Mouse (Mus musculus): ENCODE measurements around the gene Fam13a. TPM values are rescaled to one million over a fixed set of nuclear protein-coding genes. Genes with fewer than 3 reads are reported as not detected.

Gene Fam13a
- polyA plus RNA-seq, 1 experiment from 2014 or later, result 10.4 TPM

- Histone ChIP-seq H3K36me3 (ENCODE audit: control insufficient read depth, insufficient read depth) (no peaks in the 10 kb centered on the region), H3K4me3 (replicated peaks; ENCODE audit: low read length) (no peak overlapping the region), H3K9me3 (ENCODE audit: control insufficient read depth, low read length) (no peaks in the 10 kb centered on the region), H3K9ac (replicated peaks; ENCODE audit: low read depth, low read length) (no peak overlapping the region), H3K27me3 (replicated peaks; ENCODE audit: control insufficient read depth, insufficient read depth, low read length) (no peaks in the 10 kb centered on the region), H3K27ac (ENCODE audit: low read length) (no peak overlapping the region), H3K4me2 (ENCODE audit: low read length) (no peak overlapping the region), H3K4me1 (replicated peaks; ENCODE audit: control insufficient read depth, insufficient read depth, low read length) (no peaks in the 10 kb centered on the region)
- WGBS, result 91% methylated on average over 2 of the region's 2 CpGs
- ATAC-seq, result no peak
Measured at GRCm38 (mm10) chr6:59030667-59031066, 6.3 kb upstream of the Fam13a start.

GRCm38 (mm10) chr6:59030037-59030436, 5.7 kb upstream of the Fam13a start:
- H3K27me3 ChIP-seq (replicated peaks; ENCODE audit: control insufficient read depth, insufficient read depth, low read length), result no peaks in the 10 kb centered on the region
- no peaks in the 10 kb centered on the region for H3K36me3 ChIP-seq (ENCODE audit: control insufficient read depth, insufficient read depth)
- no peak for ATAC-seq
- H3K9ac ChIP-seq (replicated peaks; ENCODE audit: low read depth, low read length), result no peak overlapping the region
- H3K27ac ChIP-seq (ENCODE audit: low read length), result no peak overlapping the region
- no peak overlapping the region for H3K4me3 ChIP-seq (replicated peaks; ENCODE audit: low read length)
- no peaks in the 10 kb centered on the region for H3K9me3 ChIP-seq (ENCODE audit: control insufficient read depth, low read length)
- H3K4me1 ChIP-seq (replicated peaks; ENCODE audit: control insufficient read depth, insufficient read depth, low read length), result no peaks in the 10 kb centered on the region
- H3K4me2 ChIP-seq (ENCODE audit: low read length), result no peak overlapping the region

- no peaks in the 10 kb centered on the region for H3K27me3 ChIP-seq (replicated peaks; ENCODE audit: control insufficient read depth, insufficient read depth, low read length)
- no peak overlapping the region for H3K9ac ChIP-seq (replicated peaks; ENCODE audit: low read depth, low read length)
- WGBS, result 91% methylated on average over 2 of the region's 2 CpGs
- no peaks in the 10 kb centered on the region for H3K36me3 ChIP-seq (ENCODE audit: control insufficient read depth, insufficient read depth)
- H3K27ac ChIP-seq (ENCODE audit: low read length), result no peak overlapping the region
- no peak for ATAC-seq
- no peaks in the 10 kb centered on the region for H3K9me3 ChIP-seq (ENCODE audit: control insufficient read depth, low read length)
- 0 out of 2 replicates have a peak, but pooled peaks cover under 1% of the 10 kb centered on the region for H3K4me1 ChIP-seq (replicated peaks; ENCODE audit: control insufficient read depth, insufficient read depth, low read length)
- H3K4me3 ChIP-seq (replicated peaks; ENCODE audit: low read length), result no peak overlapping the region
- H3K4me2 ChIP-seq (ENCODE audit: low read length), result no peak overlapping the region
Measured at GRCm38 (mm10) chr6:59028871-59029270, 4.5 kb upstream of the Fam13a start.

GRCm38 (mm10) chr6:59024806-59025205, 457 bp upstream of the Fam13a start:
- Histone ChIP-seq H3K4me2 (ENCODE audit: low read length) (peak overlapping the region; percentile 67), H3K4me1 (replicated peaks; ENCODE audit: control insufficient read depth, insufficient read depth, low read length) (peaks cover 5% of the 10 kb centered on the region; the same call in 1 of the 2 replicates), H3K9ac (replicated peaks; ENCODE audit: low read depth, low read length) (no peak overlapping the region), H3K27ac (ENCODE audit: low read length) (no peak overlapping the region), H3K4me3 (replicated peaks; ENCODE audit: low read length) (peak overlapping the region; percentile 62), H3K36me3 (ENCODE audit: control insufficient read depth, insufficient read depth) (no peaks in the 10 kb centered on the region), H3K9me3 (ENCODE audit: control insufficient read depth, low read length) (no peaks in the 10 kb centered on the region), H3K27me3 (replicated peaks; ENCODE audit: control insufficient read depth, insufficient read depth, low read length) (no peaks in the 10 kb centered on the region)
- ATAC-seq, result peak; percentile 8; the same call in 1 of the 2 replicates
- WGBS, result 31% methylated on average over 3 of the region's 3 CpGs

- Histone ChIP-seq H3K9ac (replicated peaks; ENCODE audit: low read depth, low read length) (peak overlapping the region; percentile 63), H3K36me3 (ENCODE audit: control insufficient read depth, insufficient read depth) (no peaks in the 10 kb centered on the region), H3K27me3 (replicated peaks; ENCODE audit: control insufficient read depth, insufficient read depth, low read length) (no peaks in the 10 kb centered on the region), H3K4me1 (replicated peaks; ENCODE audit: control insufficient read depth, insufficient read depth, low read length) (peaks cover 5% of the 10 kb centered on the region; the same call in 1 of the 2 replicates), H3K4me3 (replicated peaks; ENCODE audit: low read length) (peak overlapping the region; percentile 62), H3K4me2 (ENCODE audit: low read length) (peak overlapping the region; percentile 67), H3K9me3 (ENCODE audit: control insufficient read depth, low read length) (no peaks in the 10 kb centered on the region), H3K27ac (ENCODE audit: low read length) (peak overlapping the region; percentile 58)
- WGBS, result 44% methylated on average over 6 of the region's 6 CpGs
- ATAC-seq, result no peak
Measured at GRCm38 (mm10) chr6:59023455-59024163, 740 bp downstream of the Fam13a start.

GRCm38 (mm10) chr6:59022621-59023020, 1.7 kb downstream of the Fam13a start:
- WGBS, result 79% methylated on average over 2 of the region's 2 CpGs
- Histone ChIP-seq H3K36me3 (ENCODE audit: control insufficient read depth, insufficient read depth) (no peaks in the 10 kb centered on the region), H3K4me3 (replicated peaks; ENCODE audit: low read length) (no peak overlapping the region), H3K27ac (ENCODE audit: low read length) (no peak overlapping the region), H3K9ac (replicated peaks; ENCODE audit: low read depth, low read length) (no peak overlapping the region), H3K9me3 (ENCODE audit: control insufficient read depth, low read length) (no peaks in the 10 kb centered on the region), H3K27me3 (replicated peaks; ENCODE audit: control insufficient read depth, insufficient read depth, low read length) (no peaks in the 10 kb centered on the region), H3K4me1 (replicated peaks; ENCODE audit: control insufficient read depth, insufficient read depth, low read length) (peaks cover 5% of the 10 kb centered on the region; the same call in 1 of the 2 replicates), H3K4me2 (ENCODE audit: low read length) (no peak overlapping the region)
- ATAC-seq, result no peak

- ATAC-seq, result no peak
- no peak overlapping the region for H3K27ac ChIP-seq (ENCODE audit: low read length)
Measured at GRCm38 (mm10) chr6:59020346-59020745, 4.0 kb downstream of the Fam13a start.

GRCm38 (mm10) chr6:59019847-59020246, 4.5 kb downstream of the Fam13a start:
- H3K36me3 ChIP-seq (ENCODE audit: control insufficient read depth, insufficient read depth), result no peaks in the 10 kb centered on the region
- H3K4me1 ChIP-seq (replicated peaks; ENCODE audit: control insufficient read depth, insufficient read depth, low read length), result peaks cover 5% of the 10 kb centered on the region; the same call in 1 of the 2 replicates
- no peaks in the 10 kb centered on the region for H3K9me3 ChIP-seq (ENCODE audit: control insufficient read depth, low read length)
- H3K4me3 ChIP-seq (replicated peaks; ENCODE audit: low read length), result no peak overlapping the region
- H3K4me2 ChIP-seq (ENCODE audit: low read length), result no peak overlapping the region
- no peak overlapping the region for H3K9ac ChIP-seq (replicated peaks; ENCODE audit: low read depth, low read length)
- 78% methylated on average over 1 of the region's 1 CpGs for WGBS
- ATAC-seq, result no peak
- no peaks in the 10 kb centered on the region for H3K27me3 ChIP-seq (replicated peaks; ENCODE audit: control insufficient read depth, insufficient read depth, low read length)
- no peak overlapping the region for H3K27ac ChIP-seq (ENCODE audit: low read length)

More at GRCm38 (mm10) chr6:59020346-59020745, 4.0 kb downstream of the Fam13a start:
- Histone ChIP-seq H3K4me1 (replicated peaks; ENCODE audit: control insufficient read depth, insufficient read depth, low read length) (peaks cover 5% of the 10 kb centered on the region; the same call in 1 of the 2 replicates), H3K9ac (replicated peaks; ENCODE audit: low read depth, low read length) (no peak overlapping the region), H3K36me3 (ENCODE audit: control insufficient read depth, insufficient read depth) (no peaks in the 10 kb centered on the region), H3K27me3 (replicated peaks; ENCODE audit: control insufficient read depth, insufficient read depth, low read length) (no peaks in the 10 kb centered on the region), H3K9me3 (ENCODE audit: control insufficient read depth, low read length) (no peaks in the 10 kb centered on the region), H3K4me2 (ENCODE audit: low read length) (no peak overlapping the region), H3K4me3 (replicated peaks; ENCODE audit: low read length) (no peak overlapping the region)
- WGBS, result 92% methylated on average over 2 of the region's 2 CpGs

- Histone ChIP-seq H3K27ac (ENCODE audit: low read length) (no peak overlapping the region), H3K4me2 (ENCODE audit: low read length) (no peak overlapping the region), H3K4me1 (replicated peaks; ENCODE audit: control insufficient read depth, insufficient read depth, low read length) (no peaks in the 10 kb centered on the region), H3K9me3 (ENCODE audit: control insufficient read depth, low read length) (no peaks in the 10 kb centered on the region), H3K27me3 (replicated peaks; ENCODE audit: control insufficient read depth, insufficient read depth, low read length) (no peaks in the 10 kb centered on the region), H3K36me3 (ENCODE audit: control insufficient read depth, insufficient read depth) (no peaks in the 10 kb centered on the region), H3K4me3 (replicated peaks; ENCODE audit: low read length) (no peak overlapping the region), H3K9ac (replicated peaks; ENCODE audit: low read depth, low read length) (no peak overlapping the region)
- peak; percentile 38; the same call in 1 of the 2 replicates for ATAC-seq
- 63% methylated on average over 1 of the region's 1 CpGs for WGBS
Measured at GRCm38 (mm10) chr6:59016336-59016832, 8.0 kb downstream of the Fam13a start.

All from forebrain, embryonic 16.5 days (tissue).